Mouse (Mus musculus): ENCODE measurements at regions not wholly inside any gene's neighbourhood (a gene's known extent, or its start where the extent isn't known, plus 50 kb on each side); places are given as distances from the start of the nearest gene placed in this dataset.

DNA sequence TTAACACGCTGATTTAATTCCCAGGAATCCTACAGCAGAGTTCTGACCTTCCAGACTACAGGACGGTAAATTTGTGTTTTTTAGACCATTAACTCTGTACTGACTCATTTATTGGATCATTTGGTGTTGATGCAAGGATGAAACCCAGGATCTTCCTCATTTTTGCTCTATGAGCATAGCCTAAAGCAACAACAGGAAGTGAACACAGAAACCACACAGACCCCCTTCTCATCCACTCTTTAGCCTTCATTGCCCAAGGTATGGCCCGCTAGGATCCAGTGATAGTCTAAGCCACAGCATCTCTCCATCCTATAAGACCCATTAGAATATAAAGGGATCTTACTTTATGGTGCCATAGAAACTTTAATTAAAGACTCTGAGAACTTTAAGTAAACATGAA lies 56.5 kb upstream of the Grin2b start:
- DNase-seq, result no peak

- no peak for DNase-seq
Observed at GRCm38 (mm10) chr6:136235473-136235872, 62.2 kb upstream of the Grin2b start.

GRCm38 (mm10) chr6:136238989-136239388 lies 65.7 kb upstream of the Grin2b start:
- DNase-seq, result peak; percentile 17

GRCm38 (mm10) chr6:136239416-136239815 lies 66.1 kb upstream of the Grin2b start:
- DNase-seq, result no peak

DNA sequence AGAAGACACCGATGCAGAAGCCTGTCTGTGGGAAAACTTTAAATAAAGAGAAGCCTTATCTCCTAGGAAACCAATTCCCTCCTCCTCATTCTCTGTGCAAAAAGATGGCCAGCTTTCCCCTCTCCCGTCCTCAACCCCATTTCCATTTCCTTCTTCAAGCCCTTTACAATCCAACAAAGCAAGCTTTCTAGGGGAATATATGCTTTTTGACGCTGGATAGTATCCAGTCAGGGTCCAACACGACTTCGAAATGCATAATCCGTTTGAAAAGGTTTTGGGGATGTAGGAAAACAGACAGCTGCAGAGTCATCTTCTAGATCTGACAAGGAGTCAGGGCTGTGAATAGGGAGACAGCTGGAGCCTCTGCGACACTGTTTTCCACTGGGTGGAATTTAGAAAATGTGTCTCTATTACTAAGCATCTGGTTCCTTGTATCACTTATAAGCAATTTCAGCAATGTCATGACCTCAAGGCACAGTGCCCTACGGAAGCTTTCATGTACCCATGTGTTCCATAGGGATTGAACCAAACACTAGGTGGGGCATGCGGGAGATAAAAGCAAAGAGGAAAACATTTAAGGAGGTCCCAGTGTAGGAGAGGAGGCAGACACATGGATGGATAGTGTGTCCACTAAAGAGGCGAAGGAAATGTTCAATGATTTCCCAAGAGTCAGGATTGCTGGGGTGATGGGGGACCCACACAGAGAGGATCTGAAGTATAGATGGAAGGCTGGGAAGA lies 68.4 kb upstream of the Grin2b start:
- DNase-seq, result peak; percentile 9

DNA sequence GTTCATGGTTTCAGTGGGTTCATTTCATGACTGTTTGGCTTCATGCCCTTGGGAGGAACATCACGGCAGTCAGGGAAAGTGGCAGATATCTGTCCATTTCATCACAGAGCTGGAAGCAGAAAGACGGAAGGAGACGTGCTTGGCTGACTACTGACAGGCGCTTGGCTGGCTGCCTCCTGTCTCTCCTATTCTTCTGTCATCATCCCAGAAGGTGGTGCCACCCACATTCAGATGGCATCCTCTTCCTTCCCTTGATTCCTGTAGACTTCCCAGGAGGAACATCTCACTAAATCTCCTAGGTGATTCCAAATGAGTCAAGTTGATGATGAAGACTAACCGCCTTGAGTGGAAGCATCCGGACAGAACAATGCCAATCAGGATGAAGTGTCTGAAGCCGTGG lies 71.6 kb upstream of the Grin2b start:
- DNase-seq, result no peak

GRCm38 (mm10) chr6:136255726-136256512 lies 71.4 kb upstream of the Gm8994 start:
- peak; percentile 12 for DNase-seq

GRCm38 (mm10) chr6:136275742-136276141 lies 51.6 kb upstream of the Gm8994 start:
- DNase-seq, result no peak

- DNase-seq, result no peak
Observed at GRCm38 (mm10) chr6:136276771-136277170, 50.6 kb upstream of the Gm8994 start.

Measured in embryo, embryonic 11 days (tissue).